Mouse (Mus musculus) lung, postnatal 0 days (tissue): ENCODE measurements around the gene Pigyl. TPM values are rescaled to one million over a fixed set of nuclear protein-coding genes. Genes with fewer than 3 reads are reported as not detected.

Source experiments
- ATAC-seq: fragments of 200-750 bp; cut with Nextera tagmentation; 2 replicates; pipeline ENCODE4 v1.8.0; 2017; ENCODE audit warnings: moderate library complexity
- DNase-seq: peaks from one replicate; pipeline ENCODE4 v3.0.0-alpha.2; 2016; ENCODE audit warnings: low spot score
- H3K27ac ChIP-seq: fragments of 300-500 bp; sonication (generic); 2 replicates; pipeline ENCODE4 v1.5.1; 2014; ENCODE audit warnings: antibody characterized with exemption, mild to moderate bottlenecking, low read length, mixed read lengths
- H3K27me3 ChIP-seq: fragments of 300-500 bp; sonication (generic); replicated peaks from 2 replicates; pipeline ENCODE4 v1.6.1; 2014; ENCODE audit warnings: low read length, mixed read lengths; ENCODE audit not compliant: insufficient read depth
- H3K36me3 ChIP-seq: fragments of 300-500 bp; sonication (generic); 2 replicates; pipeline ENCODE4 v1.6.1; 2014; ENCODE audit warnings: low read length, mixed read lengths; ENCODE audit not compliant: insufficient read depth
- H3K4me1 ChIP-seq: fragments of 300-500 bp; sonication (generic); 2 replicates; pipeline ENCODE4 v1.6.1; 2014; ENCODE audit warnings: antibody characterized with exemption, low read depth, low read length, mixed read lengths; ENCODE audit not compliant: insufficient read depth
- H3K4me2 ChIP-seq: fragments of 300-500 bp; sonication (generic); replicated peaks from 2 replicates; pipeline ENCODE4 v1.6.1; 2014; ENCODE audit warnings: low read depth, mild to moderate bottlenecking, low read length, moderate library complexity, mixed read lengths
- H3K4me3 ChIP-seq: fragments of 300-500 bp; sonication (generic); 2 replicates; pipeline ENCODE4 v1.5.1; 2014; ENCODE audit warnings: low read depth, low read length
- H3K9ac ChIP-seq: fragments of 300-500 bp; sonication (generic); replicated peaks from 2 replicates; pipeline ENCODE4 v1.6.1; 2014; ENCODE audit warnings: low read depth, mild to moderate bottlenecking
- H3K9me3 ChIP-seq: fragments of 300-500 bp; sonication (generic); 2 replicates; pipeline ENCODE4 v1.6.1; 2016; ENCODE audit warnings: low read length, mixed read lengths
- CTCF ChIP-seq: IDR thresholded peaks from 2 replicates; pipeline ENCODE4 v1.5.1; 2016; ENCODE audit warnings: antibody characterized with exemption, mild to moderate bottlenecking
- EP300 ChIP-seq: IDR thresholded peaks from 2 replicates; pipeline ENCODE4 v1.6.1; 2016; ENCODE audit warnings: antibody characterized with exemption, mild to moderate bottlenecking, control low read depth
- WGBS: fragments of 180-500 bp; shearing (Covaris S2); extraction: QIAGEN DNeasy Blood & Tissue Kit; methylation state at CpG from one replicate; pipeline ENCODE4 v1.1.7; 2014; 5-methylcytosine and 5-hydroxymethylcytosine counted together
- polyA plus RNA-seq: library from polyadenylated mRNA; unstranded; fragments of >200 nt; fragmentation: Nextera tagmentation; extraction: Ambion mirVana; gene quantifications from 2 replicates; pipeline ENCODE4 v1.2.1, GENCODE M21; 2015

Pigyl gene
- polyA plus RNA-seq, 1 experiment from 2014 or later: 112 TPM

- Histone ChIP-seq H3K4me3 (peak overlapping the region; percentile 83; the same call in 1 of the 2 replicates), H3K9me3 (no peaks in the 10 kb centered on the region), H3K27me3 (no peaks in the 10 kb centered on the region), H3K9ac (no peak overlapping the region), H3K4me2 (peak overlapping the region; percentile 88), H3K4me1 (peaks cover 7% of the 10 kb centered on the region; the same call in 1 of the 2 replicates), H3K36me3 (peaks cover 10% of the 10 kb centered on the region; the same call in 1 of the 2 replicates), H3K27ac (no peak overlapping the region)
- peak; percentile 80 for TF ChIP-seq CTCF
- no peak for TF ChIP-seq EP300
- ATAC-seq (no peak), DNase-seq (peak; percentile 85)
- WGBS: 41% methylated on average over 10 of the region's 10 CpGs
Measured at GRCm38 (mm10) chr9:22117754-22118456, 38.7 kb upstream of the Pigyl start.

- Histone ChIP-seq H3K4me1 (peaks cover 7% of the 10 kb centered on the region; the same call in 1 of the 2 replicates), H3K9ac (no peak overlapping the region), H3K36me3 (no peaks in the 10 kb centered on the region), H3K4me3 (no peak overlapping the region), H3K9me3 (no peaks in the 10 kb centered on the region), H3K27ac (no peak overlapping the region), H3K4me2 (no peak overlapping the region), H3K27me3 (no peaks in the 10 kb centered on the region)
- WGBS: 81% methylated on average over 4 of the region's 4 CpGs
- DNase-seq: peak; percentile 44
- no peak for TF ChIP-seq CTCF
- no peak for TF ChIP-seq EP300
- no peak for ATAC-seq
Measured at GRCm38 (mm10) chr9:22119543-22119942, 37.1 kb upstream of the Pigyl start.

GRCm38 (mm10) chr9:22121545-22121944 lies 35.1 kb upstream of the Pigyl start:
- DNase-seq: no peak
- Histone ChIP-seq H3K27me3 (no peaks in the 10 kb centered on the region), H3K4me2 (no peak overlapping the region), H3K27ac (no peak overlapping the region), H3K9ac (no peak overlapping the region), H3K4me3 (no peak overlapping the region), H3K4me1 (peaks cover 3% of the 10 kb centered on the region; the same call in 1 of the 2 replicates), H3K36me3 (no peaks in the 10 kb centered on the region), H3K9me3 (no peaks in the 10 kb centered on the region)
- TF ChIP-seq EP300 (no peak), CTCF (no peak)
- ATAC-seq: no peak

GRCm38 (mm10) chr9:22122005-22122404 lies 34.6 kb upstream of the Pigyl start:
- peaks cover 3% of the 10 kb centered on the region; the same call in 1 of the 2 replicates for H3K4me1 ChIP-seq
- no peak overlapping the region for H3K27ac ChIP-seq
- no peak overlapping the region for H3K4me3 ChIP-seq
- no peak for TF ChIP-seq CTCF
- TF ChIP-seq EP300: no peak
- no peaks in the 10 kb centered on the region for H3K9me3 ChIP-seq
- ATAC-seq (no peak), DNase-seq (no peak)
- no peaks in the 10 kb centered on the region for H3K36me3 ChIP-seq
- no peak overlapping the region for H3K4me2 ChIP-seq
- no peak overlapping the region for H3K9ac ChIP-seq
- WGBS: 60% methylated on average over 3 of the region's 3 CpGs
- H3K27me3 ChIP-seq: no peaks in the 10 kb centered on the region

GRCm38 (mm10) chr9:22123069-22123609 lies 33.5 kb upstream of the Pigyl start:
- ATAC-seq (no peak), DNase-seq (no peak)
- no peaks in the 10 kb centered on the region for H3K36me3 ChIP-seq
- WGBS: 74% methylated on average over 7 of the region's 7 CpGs
- no peaks in the 10 kb centered on the region for H3K9me3 ChIP-seq
- TF ChIP-seq CTCF: no peak
- no peak for TF ChIP-seq EP300
- no peak overlapping the region for H3K9ac ChIP-seq
- H3K4me2 ChIP-seq: no peak overlapping the region
- H3K4me3 ChIP-seq: no peak overlapping the region
- no peaks in the 10 kb centered on the region for H3K27me3 ChIP-seq
- no peaks in the 10 kb centered on the region for H3K4me1 ChIP-seq
- no peak overlapping the region for H3K27ac ChIP-seq

GRCm38 (mm10) chr9:22124169-22124568 lies 32.5 kb upstream of the Pigyl start:
- Histone ChIP-seq H3K4me2 (no peak overlapping the region), H3K36me3 (no peaks in the 10 kb centered on the region), H3K4me1 (no peaks in the 10 kb centered on the region), H3K9ac (no peak overlapping the region), H3K4me3 (no peak overlapping the region), H3K27me3 (no peaks in the 10 kb centered on the region), H3K27ac (no peak overlapping the region), H3K9me3 (no peaks in the 10 kb centered on the region)
- ATAC-seq: no peak
- WGBS: 72% methylated on average over 3 of the region's 3 CpGs
- no peak for TF ChIP-seq EP300
- TF ChIP-seq CTCF: no peak
- DNase-seq: no peak
